Mouse (Mus musculus) heart, postnatal 36 days (tissue): ENCODE measurements at regions not wholly inside any gene's neighbourhood (a gene's known extent, or its start where the extent isn't known, plus 50 kb on each side); places are given as distances from the start of the nearest gene placed in this dataset.
"Not testable (repeated sequence)": the region's sequence is repeated elsewhere in the genome, so short reads cannot be mapped to it uniquely, and the experiment has no call there.

Experiments
- DNase-seq, 2 experiments: peaks; one replicate each; pipeline ENCODE4 v3.0.0; 2021 to 2022
- intact Hi-C: fragments of 180-260 bp; cut with DNase I; formaldehyde crosslinking; loops from one replicate; pipeline ENCODE4 v1.15.1; 2025

DNA sequence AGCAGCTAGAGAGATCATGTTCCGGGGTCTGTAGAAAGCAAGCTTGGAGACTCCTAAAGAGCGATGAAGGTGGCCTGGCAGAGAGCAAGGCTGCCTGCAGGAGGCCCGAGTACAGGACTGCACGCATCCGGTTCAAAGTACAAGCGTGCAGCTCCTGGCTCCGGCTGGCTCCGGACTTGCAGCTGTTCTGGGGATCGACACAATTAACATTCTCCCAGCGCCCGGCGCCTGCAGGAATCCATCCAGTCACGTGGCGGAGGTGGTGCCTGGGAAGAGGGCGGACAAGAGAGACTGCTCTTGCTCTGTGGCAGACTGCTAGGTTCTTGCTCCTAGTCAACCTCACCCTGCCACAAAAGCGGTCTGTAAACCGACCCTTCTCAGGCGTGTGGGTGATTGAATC is 86.9 kb downstream of the Bdh1 start:
- intact Hi-C loops = no loop called here

DNA sequence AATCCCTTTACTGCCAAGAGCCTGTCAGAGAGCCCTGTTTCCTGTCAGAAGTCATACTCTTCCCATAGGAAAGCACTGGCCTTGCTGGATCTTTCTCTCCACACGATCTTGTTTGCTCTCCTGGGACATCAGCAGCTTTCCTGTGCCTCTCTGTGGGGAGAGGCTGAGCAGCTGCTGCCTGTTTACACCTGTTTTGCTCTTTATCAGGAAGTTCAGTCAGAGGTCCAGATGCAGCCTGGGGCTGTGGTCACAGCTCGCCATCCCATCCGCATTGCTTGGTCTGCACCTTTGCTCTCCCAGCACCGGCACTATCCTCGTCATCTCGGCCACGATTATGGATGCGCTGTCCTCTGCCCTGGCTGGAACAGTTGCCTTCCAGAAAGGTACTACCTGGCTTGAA is 88.0 kb downstream of the Bdh1 start:
- no peak for DNase-seq
- intact Hi-C loops = no loop called here

More for the DNA sequence above, 86.9 kb downstream of the Bdh1 start:
- peak; percentile 77 to 78 for DNase-seq

DNA sequence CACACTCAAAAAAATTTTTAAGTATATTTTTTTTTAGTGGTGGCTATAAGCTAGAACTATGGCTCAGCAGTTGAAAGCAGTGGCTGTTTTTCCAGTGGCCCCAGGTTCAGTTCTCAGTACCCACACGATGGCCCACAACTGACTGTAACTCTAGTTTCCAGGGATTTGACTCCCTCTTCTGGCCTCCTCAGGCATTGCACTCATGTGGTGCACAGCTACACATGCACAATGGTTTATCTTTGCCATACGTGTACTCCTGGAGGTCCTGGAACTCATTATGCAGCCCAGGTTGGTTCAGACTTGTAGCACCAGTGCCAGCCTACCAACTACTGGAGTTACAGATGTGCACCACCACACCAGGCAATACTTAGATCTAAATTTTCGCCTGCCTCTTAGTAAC is 96.7 kb downstream of the Bdh1 start:
- intact Hi-C loops = no loop called here
- DNase-seq = no peak

DNA sequence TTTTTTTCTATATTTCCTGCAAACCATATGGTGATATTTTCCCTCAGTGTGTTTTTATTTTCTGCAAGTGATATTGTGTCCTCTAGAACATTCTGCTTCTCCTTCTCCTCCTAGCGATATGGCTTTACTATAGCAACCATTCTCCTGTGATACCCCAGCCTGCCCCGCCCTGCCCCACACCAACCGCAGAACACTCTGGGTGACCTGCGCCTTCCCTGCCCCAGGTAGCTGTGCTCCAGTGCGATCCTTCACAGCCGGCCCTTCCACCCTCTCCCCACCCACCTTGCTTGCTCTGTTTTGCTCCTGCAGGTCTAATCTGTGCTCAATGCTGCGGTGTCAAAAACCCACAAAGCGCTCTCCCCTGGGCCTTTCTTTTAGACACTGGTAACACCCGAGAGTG is 98.0 kb downstream of the Bdh1 start:
- DNase-seq = no peak
- intact Hi-C loops = no loop called here

DNA sequence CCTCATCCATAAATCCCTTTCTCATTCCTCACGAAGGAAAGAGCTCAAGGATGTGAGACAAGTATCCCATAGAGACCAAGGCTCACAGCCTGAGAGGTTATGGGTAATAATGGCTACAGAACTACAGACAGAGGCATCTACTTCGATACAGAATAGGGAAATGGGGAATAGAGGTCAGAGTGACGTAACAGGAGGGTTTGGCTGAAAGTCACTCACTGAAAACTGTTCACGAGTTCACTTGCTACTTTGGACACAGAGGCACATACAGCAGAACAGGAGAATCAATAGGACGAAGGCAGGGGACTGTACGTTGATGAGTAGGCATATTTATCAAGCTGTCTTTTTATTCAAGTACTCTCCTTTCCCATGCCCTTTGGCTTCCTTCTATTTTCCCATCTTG is 99.7 kb downstream of the Bdh1 start:
- no peak for DNase-seq
- intact Hi-C loops = no loop called here

DNA sequence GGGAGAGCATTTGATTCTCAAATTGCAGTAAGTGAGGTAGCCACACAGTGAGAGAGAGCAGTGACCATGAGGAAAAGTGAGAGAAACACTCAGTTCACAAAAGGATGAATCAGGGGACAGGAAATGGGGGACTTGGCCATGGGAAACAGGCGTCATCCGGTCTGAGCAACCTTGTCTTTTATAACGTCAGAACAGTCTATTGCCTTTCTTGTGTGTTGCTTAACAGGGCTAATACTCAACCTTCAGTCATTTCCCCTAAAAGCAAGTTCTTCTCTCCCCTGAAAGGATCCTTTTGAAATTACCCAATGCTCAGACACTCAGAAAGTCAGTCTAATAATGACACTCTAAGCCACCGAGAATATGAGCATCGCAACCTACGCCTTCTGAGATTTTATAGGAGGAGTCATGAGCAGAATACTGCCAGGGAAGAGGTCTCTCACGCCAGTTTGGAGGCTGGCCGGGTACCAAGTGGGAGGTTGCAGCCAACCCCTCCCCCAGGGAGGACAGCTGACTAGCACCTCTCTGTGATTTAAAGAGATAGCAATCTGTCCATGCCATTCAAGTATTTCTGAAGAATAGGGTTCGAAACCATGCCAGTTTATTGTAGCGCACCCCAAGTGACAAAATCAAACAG is 104.7 kb downstream of the Bdh1 start:
- intact Hi-C loops = no loop called here
- peak in 1 of 2 experiments; percentile 20 for DNase-seq

DNA sequence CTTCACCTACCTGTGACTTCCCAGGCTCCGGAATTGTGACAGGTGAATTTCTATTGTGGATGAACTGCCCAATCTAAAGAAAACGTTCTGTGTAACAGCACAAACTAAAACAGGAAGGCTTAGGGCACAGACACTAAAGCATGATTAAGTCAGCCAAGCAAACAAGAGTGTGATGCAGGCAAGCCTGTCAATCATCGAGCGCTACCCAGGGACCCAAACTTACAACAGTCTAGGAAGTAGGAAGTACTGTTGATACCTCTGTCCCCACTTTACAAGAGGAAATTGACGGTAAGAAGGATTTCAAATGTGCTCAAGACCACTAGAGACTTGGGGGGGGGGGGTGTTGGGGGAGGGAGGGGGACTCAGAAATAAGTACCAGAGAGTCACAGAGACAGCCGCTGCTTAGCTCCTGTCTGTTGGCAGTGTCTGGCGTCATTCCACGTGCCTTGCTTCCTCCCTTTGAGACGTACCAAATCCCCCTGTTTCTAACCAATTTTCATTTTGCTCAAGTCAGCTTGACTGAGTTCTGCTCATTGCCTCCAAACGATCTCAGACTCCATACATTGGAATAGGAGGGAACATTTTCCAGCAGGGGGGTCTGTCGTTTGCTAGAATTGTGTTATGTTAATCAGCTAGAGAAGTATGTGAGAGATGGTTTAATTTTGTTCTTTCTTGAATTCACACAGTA is 106.7 kb downstream of the Bdh1 start:
- intact Hi-C loops = no loop called here
- no peak for DNase-seq

DNA sequence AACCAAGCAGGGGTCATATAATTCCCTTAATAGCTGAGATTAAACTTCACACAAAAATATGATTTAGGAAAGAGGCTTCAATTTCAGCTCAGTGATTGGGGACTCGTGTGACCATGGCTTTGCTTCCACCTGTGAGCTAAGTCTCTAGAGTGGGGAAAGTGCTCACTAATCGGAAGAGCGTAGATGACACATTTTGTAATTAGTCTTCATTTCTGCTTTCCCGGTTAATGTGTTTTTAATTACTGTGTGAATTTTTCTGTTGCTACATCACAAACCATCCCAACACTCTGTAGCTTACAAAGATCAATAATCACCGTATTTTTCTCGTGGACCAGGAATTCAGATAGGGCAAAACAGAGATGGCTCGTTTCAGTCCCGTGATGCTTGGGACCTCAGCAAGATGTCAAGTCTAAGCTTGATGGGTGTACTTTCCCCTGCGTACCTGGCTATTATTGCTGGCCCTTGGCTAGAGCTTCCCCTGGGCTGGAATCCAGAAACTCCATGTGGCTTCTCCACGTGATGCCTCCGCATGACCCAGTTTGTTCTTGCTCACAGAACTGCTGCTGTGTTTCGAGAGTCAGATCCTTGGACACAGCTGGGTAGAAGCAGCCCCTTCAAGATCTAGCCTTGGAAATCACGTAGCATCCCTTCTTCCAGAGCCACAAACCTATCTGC is 107.3 kb downstream of the Bdh1 start:
- DNase-seq = peak; percentile 40 to 52
- intact Hi-C loops = no loop called here

DNA sequence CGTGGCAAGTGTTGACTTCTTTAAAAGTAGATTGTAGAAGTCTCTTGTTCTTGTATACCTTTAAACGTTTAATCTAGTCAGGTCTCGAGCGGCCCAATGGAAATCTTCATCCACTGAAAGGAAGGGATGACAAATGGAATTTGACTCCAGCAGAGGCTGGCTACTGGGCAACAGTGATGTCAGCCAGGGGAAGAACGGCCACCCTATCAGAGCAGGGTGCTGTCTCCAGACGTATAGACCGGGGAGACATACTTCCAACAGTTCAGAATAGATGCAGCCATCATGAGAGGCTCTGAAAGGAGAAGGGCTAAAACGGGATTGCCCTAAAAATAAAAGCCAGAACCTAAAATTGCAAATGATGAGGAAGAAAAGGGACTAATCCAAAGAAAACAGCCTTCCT is 108.0 kb downstream of the Bdh1 start:
- no peak for DNase-seq
- intact Hi-C loops = no loop called here

DNA sequence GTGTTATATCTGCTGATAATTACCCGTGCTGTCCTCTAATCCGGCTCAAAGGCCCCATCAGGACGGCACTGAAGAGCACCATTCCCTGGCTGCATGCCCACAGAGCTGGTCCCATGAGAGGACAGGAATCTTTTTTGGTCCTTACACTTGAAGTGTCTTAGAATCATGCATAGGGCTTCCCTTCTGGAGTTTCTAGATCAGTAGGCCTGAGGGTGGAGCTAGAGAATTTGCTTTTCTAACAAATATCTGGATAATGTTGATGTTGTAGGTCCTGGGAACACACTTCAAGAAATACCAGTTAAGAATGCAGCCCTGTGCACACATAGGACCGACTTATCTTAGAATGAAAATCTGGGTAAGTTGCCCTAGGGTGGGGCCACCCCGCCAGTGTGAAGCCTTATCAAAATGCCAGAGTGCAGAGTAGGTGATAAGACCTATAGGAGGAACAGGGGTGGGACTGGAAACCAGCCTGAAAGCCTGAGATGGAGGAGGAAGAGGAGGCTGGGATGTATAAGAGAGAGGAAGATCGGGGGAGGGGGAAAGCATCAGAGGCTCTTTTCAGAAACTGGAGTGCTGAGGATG is 111.2 kb downstream of the Bdh1 start:
- DNase-seq = no peak
- intact Hi-C loops = no loop called here

DNA sequence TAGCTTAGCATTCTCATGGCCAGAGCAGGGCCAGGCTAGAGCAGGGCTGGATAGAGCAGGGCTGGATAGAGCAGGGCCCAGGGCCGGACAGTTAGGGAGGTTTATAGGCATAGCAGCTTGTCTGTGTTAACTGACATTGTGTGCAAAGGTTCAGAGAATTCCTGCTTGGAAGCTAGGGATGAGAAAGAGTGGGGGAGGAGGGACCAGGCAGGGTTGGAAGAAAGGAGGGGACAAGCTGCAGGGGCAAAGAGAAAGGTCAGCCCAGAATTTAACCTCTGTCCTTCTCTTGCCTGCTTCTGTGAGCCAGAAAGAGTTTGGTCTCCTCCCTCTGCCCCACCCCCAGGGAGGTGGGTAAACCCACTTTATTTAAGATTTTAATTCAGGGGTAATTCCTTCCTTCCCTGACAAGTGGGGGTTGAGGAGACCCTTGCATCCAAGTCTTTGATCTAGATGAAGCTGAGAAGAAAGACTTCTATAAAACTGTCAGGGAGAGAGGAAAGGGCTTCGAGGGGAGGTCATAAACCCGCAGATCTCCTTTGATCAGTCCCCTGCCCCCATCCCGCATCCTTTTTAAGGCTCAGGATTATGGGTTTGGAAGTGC is 112.9 kb downstream of the Bdh1 start:
- intact Hi-C loops = no loop called here
- no peak for DNase-seq

DNA sequence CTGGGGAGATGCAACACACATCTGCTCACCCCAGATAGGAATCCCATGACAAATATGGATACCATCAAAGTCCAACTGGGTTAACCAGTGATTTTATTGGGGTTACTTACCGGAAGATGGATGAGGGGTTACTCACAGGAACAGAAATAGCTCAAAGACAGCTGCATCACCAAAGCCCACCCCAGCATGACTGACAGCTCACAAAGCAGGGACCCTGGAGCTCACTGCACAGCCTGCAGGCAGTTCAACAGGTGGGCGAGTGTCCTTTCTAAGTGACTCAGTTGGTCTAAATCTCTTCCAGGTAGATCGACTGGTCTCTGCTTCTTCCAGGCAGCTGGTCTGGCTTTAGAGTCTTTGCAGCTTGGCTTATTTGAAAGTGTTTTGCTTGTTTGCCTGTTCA is 114.2 kb downstream of the Bdh1 start:
- no peak for DNase-seq
- intact Hi-C loops = no loop called here

DNA sequence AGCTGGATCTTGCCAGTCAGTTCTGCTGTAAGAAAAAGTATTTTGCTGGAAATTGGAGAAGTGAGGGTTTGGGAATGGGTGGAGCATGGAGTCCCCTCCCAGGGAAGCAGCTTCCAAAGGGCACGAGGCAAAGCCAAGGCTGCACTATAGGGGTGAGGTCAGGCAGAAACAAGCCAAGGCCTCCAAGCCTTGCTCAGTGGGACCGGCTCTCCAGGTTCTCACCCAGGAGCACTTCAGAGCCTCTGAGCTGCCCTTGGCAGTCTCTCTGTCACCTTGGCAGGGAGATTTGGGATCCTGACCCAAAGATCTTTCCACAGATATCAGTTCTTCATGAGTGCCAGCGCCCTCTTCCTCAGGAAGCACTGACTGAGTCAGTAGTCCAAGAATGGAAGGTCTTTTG is 116.5 kb downstream of the Bdh1 start:
- intact Hi-C loops = no loop called here
- no peak for DNase-seq

DNA sequence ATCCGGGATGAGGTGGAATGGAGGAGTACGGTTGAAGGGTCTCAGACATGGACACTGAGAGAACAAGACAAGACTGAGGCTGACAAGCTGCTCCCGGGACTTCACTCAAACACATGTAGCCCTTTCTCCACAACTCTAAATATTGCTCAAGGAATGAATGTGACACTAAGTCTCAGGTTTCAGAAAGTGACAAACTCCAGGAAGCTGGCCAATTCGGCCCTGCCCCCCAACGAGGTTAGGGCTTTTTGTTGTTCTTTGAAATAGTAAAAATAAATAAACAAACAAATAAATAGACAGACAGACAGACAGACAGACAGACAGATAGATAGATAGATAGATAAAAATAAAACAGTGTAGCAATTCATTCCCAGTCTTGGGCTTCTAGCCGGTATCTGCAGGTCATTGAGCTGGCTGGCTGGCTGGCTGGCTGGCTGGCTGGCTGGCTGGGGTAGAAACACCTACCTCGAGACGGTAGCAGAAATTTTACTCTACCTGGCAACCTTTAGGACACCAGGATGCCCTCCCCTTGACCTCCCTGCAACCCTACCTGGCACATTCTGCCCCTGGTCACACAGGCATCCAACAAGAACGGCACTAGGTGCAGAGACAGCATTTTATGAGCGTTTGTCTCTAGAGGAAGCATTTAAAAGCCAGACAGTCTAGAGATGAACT is 119.6 kb upstream of the Dlg1 start:
- intact Hi-C loops = no loop called here
- DNase-seq = no peak

DNA sequence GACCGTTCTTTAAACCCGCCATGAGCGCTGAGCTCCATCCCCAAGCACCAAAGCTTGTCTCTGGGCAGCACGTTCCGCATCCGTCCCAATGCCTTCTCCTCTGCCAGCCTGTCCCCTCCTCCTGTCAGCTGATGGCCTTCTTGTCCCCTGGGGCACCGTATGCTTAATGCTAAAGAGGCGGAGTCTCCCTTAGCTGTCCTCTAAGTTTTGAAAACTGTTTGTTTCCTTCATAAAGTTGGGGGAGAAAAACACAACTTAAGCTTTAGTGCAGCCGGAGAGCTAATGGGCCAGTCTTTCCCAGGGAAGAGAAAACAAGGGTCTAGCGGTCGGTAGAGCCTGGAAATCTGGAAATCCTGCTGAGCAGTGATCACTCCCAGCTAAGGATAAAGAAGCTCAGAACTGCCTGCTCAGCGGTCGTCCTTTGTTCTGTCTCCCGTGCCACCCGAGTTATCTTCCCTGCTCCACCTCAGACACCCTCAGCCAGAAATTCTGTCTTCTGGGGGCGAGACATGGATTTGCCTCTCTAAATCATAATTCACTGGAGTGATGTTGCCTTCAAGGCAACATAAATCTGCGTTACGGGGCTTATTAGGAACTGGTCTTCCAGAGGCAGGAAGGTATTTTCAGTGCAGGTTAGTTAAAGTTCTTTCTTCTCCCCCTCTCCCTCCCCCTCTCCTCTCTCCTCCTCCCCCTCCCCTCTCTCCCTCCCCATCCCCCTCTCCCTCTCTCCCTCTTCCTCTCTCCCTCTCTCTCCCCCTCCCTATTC is 117.0 kb upstream of the Dlg1 start:
- DNase-seq = no peak
- intact Hi-C loops = no loop called here

DNA sequence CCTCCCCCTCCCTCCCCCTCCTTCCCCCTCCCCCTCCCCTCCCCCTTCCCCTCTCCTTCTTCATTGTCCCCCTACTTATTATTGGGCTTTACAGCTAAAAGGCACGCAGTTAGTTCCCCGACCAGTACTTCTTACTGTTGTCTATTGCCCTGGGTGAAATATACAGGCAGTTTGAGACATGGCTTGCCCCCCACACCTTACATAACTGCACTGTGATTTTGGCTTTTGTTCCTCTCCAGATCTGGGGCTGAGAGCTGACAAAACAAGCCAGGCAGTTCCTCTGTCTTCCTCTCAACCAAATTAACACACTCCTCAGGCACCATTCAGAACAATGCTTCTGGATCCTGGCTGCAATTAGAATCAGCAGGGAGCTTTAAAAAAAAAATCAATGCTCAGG is 116.4 kb upstream of the Dlg1 start:
- intact Hi-C loops = no loop called here
- no peak for DNase-seq

DNA sequence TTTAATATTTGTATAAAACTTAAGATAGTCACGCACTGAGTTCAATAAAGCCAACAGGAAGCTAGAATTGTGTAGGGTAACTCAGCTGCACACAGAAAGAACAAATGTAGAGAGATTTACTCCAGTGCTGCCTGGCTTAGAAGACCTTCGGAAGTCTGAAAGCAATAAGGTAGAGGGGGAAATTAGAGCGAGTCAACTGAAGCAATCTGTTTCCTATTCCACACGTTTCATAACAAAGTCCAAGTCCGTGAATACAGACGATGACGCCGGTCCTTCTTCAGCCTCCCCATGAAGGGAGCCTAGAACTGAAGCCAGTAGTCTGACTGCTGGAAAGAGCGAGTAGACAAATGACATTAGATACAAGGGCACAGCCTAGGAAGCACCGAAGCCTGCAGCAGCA is 115.9 kb upstream of the Dlg1 start:
- intact Hi-C loops = no loop called here
- DNase-seq = no peak

DNA sequence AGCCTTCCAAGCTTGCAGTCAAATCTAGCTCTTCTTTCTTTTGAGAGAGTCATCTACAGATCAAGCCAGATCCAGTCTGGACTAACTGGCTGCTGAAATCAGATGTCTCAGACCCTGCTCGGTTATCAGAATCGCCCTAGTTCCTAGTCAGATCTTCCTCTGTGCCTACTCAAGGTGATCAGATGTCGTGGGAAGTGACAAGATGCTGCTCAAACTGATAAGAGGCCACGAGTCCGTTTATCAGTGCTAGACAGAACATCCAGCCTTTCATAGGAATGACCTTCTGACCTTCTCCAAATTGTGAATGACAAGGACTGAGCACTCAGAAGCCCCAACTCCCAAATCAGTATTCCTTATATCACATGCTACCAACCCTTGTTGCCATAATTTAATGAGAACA is 113.3 kb upstream of the Dlg1 start:
- intact Hi-C loops = no loop called here

DNA sequence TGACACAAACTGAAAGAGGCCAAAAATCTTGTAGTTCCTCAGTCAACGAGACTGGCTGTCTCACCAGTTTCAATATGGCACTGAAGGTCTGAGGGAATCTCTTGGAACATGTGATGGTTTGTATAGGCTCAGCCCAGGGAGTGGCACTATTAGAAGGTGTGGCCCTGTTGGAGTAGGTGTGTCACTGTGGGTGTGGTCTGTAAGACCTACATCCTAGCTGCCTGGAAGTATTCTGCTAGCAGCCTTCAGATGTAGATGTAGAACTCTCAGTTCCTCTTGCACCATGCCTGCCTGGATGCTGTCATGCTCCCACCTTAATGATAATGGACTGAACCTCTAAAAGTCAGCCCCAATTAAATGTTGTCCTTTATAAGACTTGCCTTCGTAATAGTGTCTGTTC is 112.7 kb upstream of the Dlg1 start:
- intact Hi-C loops = not testable (repeated sequence)

More for the DNA sequence above, 113.3 kb upstream of the Dlg1 start:
- no peak for DNase-seq

More for the DNA sequence above, 112.7 kb upstream of the Dlg1 start:
- not testable (repeated sequence) for DNase-seq
